Mouse (Mus musculus) heart, postnatal 0 days (tissue): Measurements from ENCODE around the gene Prkra. TPM values are rescaled to one million over a fixed set of nuclear protein-coding genes. Genes with fewer than 3 reads are reported as not detected.
A peak's percentile ranks its signal among the peaks of the same experiment; 100 is the strongest.

Experiments used
- ATAC-seq: fragments of 200-750 bp; cut with Nextera tagmentation; 2 replicates; pipeline ENCODE4 v1.8.0; 2017; ENCODE audit warnings: low read depth, moderate number of reproducible peaks, moderate library complexity; ENCODE audit not compliant: insufficient read depth
- DNase-seq: peaks from one replicate; pipeline ENCODE4 v3.0.0-alpha.2; 2016; ENCODE audit warnings: low spot score
- H3K27ac ChIP-seq: fragments of 300-500 bp; sonication (generic); 2 replicates; pipeline ENCODE4 v1.5.1; 2014; ENCODE audit warnings: low read depth, mild to moderate bottlenecking
- H3K27me3 ChIP-seq: fragments of 300-500 bp; sonication (generic); 2 replicates; pipeline ENCODE4 v1.6.1; 2014; ENCODE audit warnings: low read length, mixed read lengths; ENCODE audit not compliant: control insufficient read depth, insufficient read depth
- H3K36me3 ChIP-seq: fragments of 300-500 bp; sonication (generic); replicated peaks from 2 replicates; pipeline ENCODE4 v1.6.1; 2014; ENCODE audit warnings: low read length, mixed read lengths; ENCODE audit not compliant: control insufficient read depth, insufficient read depth
- H3K4me1 ChIP-seq: fragments of 300-500 bp; sonication (generic); 2 replicates; pipeline ENCODE4 v1.6.1; 2014; ENCODE audit warnings: antibody characterized with exemption; ENCODE audit not compliant: control insufficient read depth, insufficient read depth
- H3K4me2 ChIP-seq: fragments of 300-500 bp; sonication (generic); 2 replicates; pipeline ENCODE4 v1.6.1; 2014; ENCODE audit warnings: low read depth, mild to moderate bottlenecking, low read length, moderate library complexity
- H3K4me3 ChIP-seq: fragments of 300-500 bp; sonication (generic); 2 replicates; pipeline ENCODE4 v1.5.1; 2014; ENCODE audit warnings: low read depth, low read length
- H3K9ac ChIP-seq: fragments of 300-500 bp; sonication (generic); replicated peaks from 2 replicates; pipeline ENCODE4 v1.6.1; 2014; ENCODE audit warnings: low read depth, low read length, mixed read lengths
- H3K9me3 ChIP-seq: fragments of 300-500 bp; sonication (generic); replicated peaks from 2 replicates; pipeline ENCODE4 v1.6.1; 2016; ENCODE audit warnings: low read length; ENCODE audit not compliant: control insufficient read depth
- CTCF ChIP-seq: IDR thresholded peaks from 2 replicates; pipeline ENCODE4 v1.5.1; 2016; ENCODE audit warnings: antibody characterized with exemption, control low read depth, low read depth
- EP300 ChIP-seq: IDR thresholded peaks from 2 replicates; pipeline ENCODE4 v1.6.1; 2016; ENCODE audit warnings: antibody characterized with exemption, low read depth
- WGBS: fragments of 180-500 bp; shearing (Covaris S2); extraction: QIAGEN DNeasy Blood & Tissue Kit; methylation state at CpG from one replicate; pipeline ENCODE4 v1.1.7; 2014; 5-methylcytosine and 5-hydroxymethylcytosine counted together
- polyA plus RNA-seq: library from polyadenylated mRNA; unstranded; fragments of >200 nt; fragmentation: Nextera tagmentation; extraction: Ambion mirVana; gene quantifications from 2 replicates; pipeline ENCODE4 v1.2.1, GENCODE M21; 2015
- total RNA-seq: library from RNA; depleted of rRNA; stranded (reverse); fragments of >200 nt; gene quantifications from 2 replicates; pipeline ENCODE4 v1.2.3, GENCODE M21; 2014; ENCODE audit warnings: low replicate concordance; rRNA removed

Prkra gene
- total RNA-seq (31.8 and 32.0 TPM in 2 replicates), polyA plus RNA-seq (25.2 and 26.9 TPM in 2 replicates)

GRCm38 (mm10) chr2:76647883-76648570, at the start of gene Prkra, which contains the start of gene Pjvk:
TSS of gene Prkra (minus strand) at chr2:76648015.
TSS of gene Pjvk (plus strand) at chr2:76648476.
- no peaks in the 10 kb centered on the region for H3K27me3 ChIP-seq
- peak within 1 kb of the TSS; percentile 89 for H3K27ac ChIP-seq
- peak within 1 kb of the TSS; percentile 65 for H3K4me3 ChIP-seq
- ATAC-seq (peak; percentile 97), DNase-seq (peak; percentile 99)
- TF ChIP-seq CTCF: no peak
- no peak for TF ChIP-seq EP300
- peaks cover 14% of the 10 kb centered on the region for H3K4me1 ChIP-seq
- H3K9ac ChIP-seq: peak within 1 kb of the TSS; percentile 71
- H3K36me3 ChIP-seq: no peaks in the 10 kb centered on the region; the same call in 1 of the 2 replicates
- peak within 1 kb of the TSS; percentile 96 for H3K4me2 ChIP-seq
- no peaks in the 10 kb centered on the region for H3K9me3 ChIP-seq
- WGBS: under 1% methylated on average over 30 of the region's 42 CpGs

GRCm38 (mm10) chr2:76695290-76695689, 47.5 kb upstream of the Prkra start:
- Histone ChIP-seq H3K4me3 (no peak overlapping the region), H3K9me3 (no peaks in the 10 kb centered on the region), H3K27ac (no peak overlapping the region), H3K36me3 (peaks cover 45% of the 10 kb centered on the region), H3K27me3 (no peaks in the 10 kb centered on the region), H3K9ac (no peak overlapping the region), H3K4me2 (no peak overlapping the region), H3K4me1 (no peaks in the 10 kb centered on the region)
- TF ChIP-seq EP300 (no peak), CTCF (no peak)
- ATAC-seq: no peak
- DNase-seq: no peak
- 51% methylated on average over 6 of the region's 6 CpGs for WGBS

DNA sequence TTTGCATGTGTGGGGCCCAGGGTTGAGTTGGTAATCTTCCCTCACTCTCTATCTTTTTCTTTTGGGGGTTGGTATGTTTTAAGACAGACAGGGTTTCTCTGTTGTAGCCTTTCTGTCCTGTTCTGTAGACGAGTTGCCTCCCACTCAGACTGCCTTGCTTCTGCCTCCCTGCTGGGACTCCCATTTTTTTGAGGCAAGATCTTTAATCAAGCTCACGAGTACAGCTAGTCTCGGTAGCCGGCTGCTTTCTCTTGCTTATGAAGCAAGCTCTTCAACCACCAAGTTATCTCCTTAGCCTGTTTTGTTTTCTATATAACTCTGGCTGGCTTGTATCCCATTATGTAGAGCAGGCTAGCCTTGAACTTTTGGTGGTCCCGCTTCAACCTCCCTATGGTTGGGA, 46.0 kb upstream of the Prkra start:
- ATAC-seq (no peak), DNase-seq (no peak)
- 69% methylated on average over 5 of the region's 5 CpGs for WGBS
- no peaks in the 10 kb centered on the region for H3K4me1 ChIP-seq
- H3K36me3 ChIP-seq: peaks cover 47% of the 10 kb centered on the region
- H3K4me3 ChIP-seq: no peak overlapping the region
- no peak overlapping the region for H3K9ac ChIP-seq
- no peak for TF ChIP-seq CTCF
- H3K27ac ChIP-seq: no peak overlapping the region
- H3K9me3 ChIP-seq: no peaks in the 10 kb centered on the region
- no peaks in the 10 kb centered on the region for H3K27me3 ChIP-seq
- no peak overlapping the region for H3K4me2 ChIP-seq

DNA sequence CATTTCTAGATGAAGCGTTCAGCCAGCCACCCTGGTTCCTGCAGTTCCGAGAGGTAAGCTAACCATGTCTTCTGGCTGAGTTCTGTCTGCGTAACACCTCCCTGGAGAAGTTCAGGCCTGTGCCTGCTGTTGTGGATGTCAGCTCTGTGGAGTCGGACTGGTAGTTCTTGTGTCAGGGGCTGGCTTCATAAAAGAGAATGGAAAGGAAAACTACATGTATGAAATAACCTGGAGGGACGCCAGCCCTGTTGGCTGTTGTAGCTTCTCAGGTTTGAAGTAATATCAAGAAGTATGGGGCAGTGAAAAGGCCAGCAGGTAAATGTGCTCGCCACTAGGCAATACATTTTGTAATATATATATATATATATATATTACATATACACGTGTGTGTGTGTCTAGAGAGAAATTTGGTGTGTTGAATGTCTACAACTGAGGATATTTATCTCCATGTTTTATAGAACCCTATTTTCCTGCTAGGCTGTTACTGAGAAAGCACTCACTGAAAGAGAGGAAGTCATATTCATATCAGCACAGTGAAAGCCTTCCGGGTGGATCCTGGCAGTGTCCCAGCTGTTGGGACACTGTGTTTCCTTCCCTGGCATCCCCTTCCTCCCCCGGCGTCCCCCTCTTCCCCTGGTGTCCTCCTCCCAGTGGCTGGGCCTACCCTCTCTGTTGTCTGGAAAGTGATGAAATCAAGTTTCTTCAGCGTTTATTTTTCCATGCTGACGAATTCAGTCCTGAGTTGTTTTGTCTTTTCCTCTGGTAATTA, 42.8 kb upstream of the Prkra start:
- TF ChIP-seq EP300: 0 out of 2 replicates have a peak, but pooled peaks have one; percentile 34
- no peak for TF ChIP-seq CTCF
- no peaks in the 10 kb centered on the region for H3K27me3 ChIP-seq
- peaks cover 67% of the 10 kb centered on the region for H3K36me3 ChIP-seq
- H3K9me3 ChIP-seq: no peaks in the 10 kb centered on the region
- H3K4me3 ChIP-seq: no peak overlapping the region
- DNase-seq: no peak
- H3K9ac ChIP-seq: no peak overlapping the region
- peak; percentile 66 for ATAC-seq
- H3K4me2 ChIP-seq: no peak overlapping the region
- peaks cover 4% of the 10 kb centered on the region for H3K4me1 ChIP-seq
- H3K27ac ChIP-seq: peak overlapping the region; percentile 57
- WGBS: 62% methylated on average over 12 of the region's 12 CpGs

DNA sequence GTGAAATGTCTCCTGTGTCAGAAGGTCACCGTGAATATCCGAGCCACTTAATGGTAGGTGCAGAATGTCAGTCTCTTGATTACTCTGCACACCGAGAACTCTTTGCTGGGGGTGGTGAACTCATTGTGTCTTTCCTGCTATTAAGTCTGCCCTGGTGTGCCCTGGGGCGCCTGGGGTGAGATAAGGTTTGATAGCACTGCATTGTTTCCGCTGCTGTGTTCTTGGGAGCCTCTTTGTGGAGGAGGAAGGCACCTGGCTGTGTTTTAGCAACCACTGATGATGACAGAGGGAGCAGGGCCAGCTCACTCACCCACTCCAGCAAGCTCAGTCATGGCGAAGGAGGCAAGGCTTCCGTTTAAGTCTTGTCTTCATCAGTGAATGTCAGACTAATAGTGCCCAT, 40.3 kb upstream of the Prkra start:
- no peak overlapping the region for H3K27ac ChIP-seq
- peak; percentile 60 for ATAC-seq

More for the DNA sequence above, 40.3 kb upstream of the Prkra start:
- Histone ChIP-seq H3K9ac (no peak overlapping the region), H3K4me3 (no peak overlapping the region), H3K36me3 (peaks cover 65% of the 10 kb centered on the region), H3K4me1 (peaks cover 4% of the 10 kb centered on the region), H3K4me2 (no peak overlapping the region), H3K27me3 (no peaks in the 10 kb centered on the region), H3K9me3 (no peaks in the 10 kb centered on the region)
- 17% methylated on average over 7 of the region's 7 CpGs for WGBS
- TF ChIP-seq CTCF: no peak
- no peak for TF ChIP-seq EP300
- DNase-seq: no peak
